Mouse (Mus musculus): Measurements from ENCODE around the gene Olfr237-ps1.
"Not testable (repeated sequence)": the region's sequence is repeated elsewhere in the genome, so short reads cannot be mapped to it uniquely, and the experiment has no call there.

The Olfr237-ps1 gene

DNA sequence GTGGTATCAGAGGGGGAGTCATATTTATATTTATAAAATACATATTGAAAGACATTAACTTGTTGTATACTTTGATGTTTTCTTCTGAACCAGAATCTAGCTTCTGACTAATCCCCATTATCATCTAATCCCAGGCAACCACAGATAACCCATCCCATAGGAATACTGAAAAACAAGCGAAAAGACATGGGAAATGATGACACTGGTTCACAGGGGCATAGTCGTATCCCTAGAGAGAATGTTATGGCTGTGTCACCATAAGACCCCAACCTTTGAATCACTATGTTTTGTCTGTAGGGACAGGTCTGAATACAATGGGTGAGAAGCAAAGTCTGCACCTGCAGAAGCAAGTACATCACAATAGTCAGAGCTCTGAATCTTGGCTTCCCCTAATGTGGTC, at the start of gene Olfr237-ps1:
Gene Olfr237-ps1 (plus strand): TSS at position 301 of the 400 bp plus-strand sequence.
- in situ Hi-C loops (cut with MseI, MboI) = not testable (repeated sequence)

- in situ Hi-C loops (cut with MseI, MboI) = not testable (repeated sequence)
These were observed 40.3 kb upstream of the Olfr237-ps1 start, which contains the start of gene Olfr441 for GRCm38 (mm10) chr6:43106069-43106468. TSS of gene Olfr441 (plus strand) at chr6:43106369.

DNA sequence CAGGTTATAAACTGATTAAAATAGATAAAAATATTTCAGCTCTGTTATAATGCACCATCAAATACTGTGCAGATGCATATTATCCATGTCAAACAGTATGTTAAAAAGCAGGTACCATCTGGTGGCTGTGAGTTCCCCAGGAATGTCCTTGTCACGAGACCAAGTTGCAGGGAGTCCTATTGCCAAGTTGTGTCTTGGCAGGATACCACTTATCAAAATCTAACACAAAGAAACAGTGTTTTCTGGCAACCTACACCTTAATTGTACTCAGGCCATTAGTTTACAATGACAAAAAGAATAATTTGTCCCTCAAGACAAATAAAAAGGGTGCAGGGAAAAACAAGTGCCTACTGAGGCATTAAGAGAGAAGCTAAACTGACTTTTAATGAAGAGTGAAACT, 13.1 kb downstream of the Olfr237-ps1 start:
- in situ Hi-C loops (cut with MseI, MboI) = no loop called here

DNA sequence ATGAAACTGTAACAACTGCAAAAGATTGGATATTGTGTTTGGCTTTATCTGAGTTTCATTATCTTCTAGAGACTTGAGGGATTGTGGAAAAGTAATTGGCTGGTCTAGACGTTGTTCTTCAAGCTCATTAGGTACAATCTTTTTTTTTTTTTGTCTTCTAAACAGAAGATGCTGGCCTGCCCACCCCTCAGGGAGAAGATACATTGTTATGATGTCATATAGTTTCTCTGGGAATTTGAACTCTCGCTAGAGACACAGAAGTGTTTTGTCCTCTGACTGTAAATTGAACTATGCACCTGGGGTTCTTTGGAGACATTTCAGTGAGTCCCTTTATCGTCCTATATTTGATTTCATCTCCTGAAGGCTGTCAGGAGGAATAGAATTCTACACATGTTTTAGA, 16.6 kb downstream of the Olfr237-ps1 start, which contains the start of gene Olfr437:
Gene Olfr437 (plus strand): TSS at position 301 of the 400 bp plus-strand sequence.
- in situ Hi-C loops (cut with MseI, MboI) = no loop called here

- in situ Hi-C loops (cut with MseI, MboI) = no loop called here
These were observed 20.9 kb downstream of the Olfr237-ps1 start for GRCm38 (mm10) chr6:43167246-43167645.

DNA sequence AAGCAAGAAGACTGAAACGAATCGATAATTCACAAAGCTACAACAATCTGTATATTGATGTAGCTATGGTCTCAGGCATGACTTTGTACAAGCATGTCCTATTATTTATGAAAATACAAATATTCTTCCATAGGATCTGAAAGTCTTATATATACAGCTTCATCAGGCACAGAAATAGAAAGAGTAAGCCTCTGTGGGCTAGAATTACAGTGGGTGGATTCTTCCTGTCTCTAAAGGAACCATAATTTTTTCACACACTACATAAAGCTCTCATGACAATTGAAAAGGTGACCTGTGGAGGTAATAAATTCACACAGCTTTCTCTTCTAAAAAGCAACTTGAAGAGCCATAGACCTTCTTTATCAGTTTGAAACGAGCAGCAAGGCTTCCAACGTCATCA, 25.5 kb downstream of the Olfr237-ps1 start, which contains the start of gene Olfr13:
Gene Olfr13 (plus strand): TSS at position 301 of the 400 bp plus-strand sequence.
- in situ Hi-C loops (cut with MseI, MboI) = no loop called here

- in situ Hi-C loops (cut with MseI, MboI) = no loop called here
These were observed 31.8 kb downstream of the Olfr237-ps1 start for GRCm38 (mm10) chr6:43178129-43178528.

DNA sequence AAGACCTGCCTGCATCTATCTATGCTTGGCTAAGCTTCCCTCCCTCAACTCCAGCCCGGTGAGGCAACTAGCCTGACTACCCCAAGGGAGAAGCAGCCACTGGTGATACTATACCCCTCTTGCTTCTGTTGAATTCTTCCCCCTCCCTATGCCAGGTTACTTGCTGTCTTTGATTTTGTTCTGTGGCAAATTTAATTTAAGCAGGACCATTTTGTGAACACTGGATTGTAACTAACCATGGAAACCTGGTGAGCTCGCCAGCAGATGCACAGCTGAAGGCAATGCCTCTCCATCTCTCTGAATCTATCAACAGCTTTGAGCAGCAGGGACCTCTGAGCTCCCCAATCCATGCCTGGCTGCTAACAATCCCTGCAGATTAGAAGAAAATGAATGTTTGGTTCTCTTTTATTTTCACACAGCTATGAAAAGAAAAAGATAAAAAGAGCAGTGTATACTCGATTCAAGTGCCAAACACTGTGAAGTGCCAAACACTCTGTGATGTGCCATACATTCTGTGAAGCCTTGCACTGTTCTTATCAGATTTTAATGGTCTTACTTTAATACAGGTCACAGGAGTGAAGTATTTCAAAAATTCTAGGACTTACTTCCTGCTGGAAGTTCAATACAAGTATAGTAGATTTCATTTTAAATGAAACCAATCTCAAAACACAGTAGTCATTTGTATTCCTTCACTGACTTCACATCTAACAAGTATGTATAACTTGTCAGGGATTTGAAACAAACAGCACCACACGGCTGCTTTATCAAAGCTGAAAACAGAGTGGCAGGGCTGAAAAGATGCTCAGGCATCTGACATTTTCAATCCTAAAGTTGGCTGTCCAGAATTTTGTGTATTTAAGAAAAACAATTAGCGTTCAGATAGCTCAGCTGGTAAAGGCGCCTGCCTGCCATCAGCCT, 32.5 kb downstream of the Olfr237-ps1 start:
- in situ Hi-C loops (cut with MseI, MboI) = no loop called here

DNA sequence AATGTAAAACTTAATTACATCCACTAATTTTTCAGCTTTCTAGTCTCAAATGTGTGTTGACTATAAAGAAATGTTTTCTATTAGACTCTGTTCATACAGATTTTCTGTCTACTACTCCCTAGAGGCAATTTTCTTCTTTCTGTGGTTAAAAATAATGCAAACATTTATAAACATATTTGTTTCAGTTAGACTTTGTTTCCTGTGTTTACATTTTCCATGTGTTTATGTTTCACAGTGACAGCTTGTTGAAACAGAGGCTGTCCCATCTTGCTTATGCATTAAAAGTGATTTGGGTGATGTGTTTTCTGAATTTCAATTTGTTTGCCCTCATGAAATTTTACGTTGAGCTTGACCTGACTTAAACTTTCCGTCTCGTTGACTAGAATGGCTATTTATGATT, 44.6 kb downstream of the Olfr237-ps1 start:
- in situ Hi-C loops (cut with MseI, MboI) = no loop called here

GRCm38 (mm10) chr6:43196781-43197180, 50.4 kb downstream of the Olfr237-ps1 start, which contains the start of gene Olfr435:
TSS of gene Olfr435 (plus strand) at chr6:43197146.
- in situ Hi-C loops (cut with MseI, MboI) = no loop called here

DNA sequence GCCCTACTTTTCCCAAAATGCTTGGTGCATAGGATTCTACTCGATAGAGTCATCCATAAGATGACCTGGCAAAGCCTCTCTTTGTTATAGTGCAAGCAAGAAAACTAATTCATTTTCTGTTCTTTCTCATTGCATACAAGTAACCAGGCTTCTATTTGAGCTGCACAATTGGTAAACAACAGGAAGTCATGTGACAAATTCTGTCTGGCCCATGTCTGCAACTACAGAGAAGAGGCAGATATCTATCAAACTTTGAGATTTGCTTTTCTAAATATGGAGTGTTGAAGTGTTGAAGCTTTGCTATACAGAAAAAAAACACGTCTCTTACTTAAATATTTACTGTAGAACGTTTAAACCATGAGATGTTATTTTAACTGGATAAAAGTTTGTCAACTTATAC, 51.7 kb downstream of the Olfr237-ps1 start:
- in situ Hi-C loops (cut with MseI, MboI) = no loop called here

DNA sequence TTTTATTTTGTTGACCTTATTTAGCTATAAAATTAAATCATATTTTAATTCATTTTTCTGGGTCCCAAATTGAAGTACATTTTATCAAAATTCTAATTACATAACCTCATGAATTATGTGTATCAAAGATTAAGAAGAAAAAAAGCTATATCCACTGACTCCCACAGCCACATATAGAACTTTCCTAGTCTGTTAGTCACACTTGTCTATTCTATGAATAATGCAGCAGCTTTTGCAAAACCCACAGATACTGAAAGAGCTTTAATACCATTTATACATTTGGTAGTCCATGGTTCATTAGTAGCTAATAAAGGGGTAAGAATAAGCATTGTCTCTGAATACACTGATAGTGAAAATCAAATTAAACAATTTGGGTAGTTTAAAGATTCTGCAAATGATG, 56.4 kb downstream of the Olfr237-ps1 start:
- in situ Hi-C loops (cut with MseI, MboI) = no loop called here

GRCm38 (mm10) chr6:43205355-43205754, 59.0 kb downstream of the Olfr237-ps1 start:
- in situ Hi-C loops (cut with MseI, MboI) = no loop called here
